Mouse (Mus musculus) spleen, postnatal 14 days (tissue): ENCODE measurements around the gene St5.

Experiments
- DNase-seq, 2 experiments: peaks; one replicate each; pipeline ENCODE4 v3.0.0; 2021 to 2022; ENCODE audit warnings: low spot score in 2 of 2

The St5 gene

GRCm38 (mm10) chr7:109702721-109703120 is 684 bp downstream of the St5 start:
- no peak for DNase-seq

- no peak for DNase-seq
Observed at GRCm38 (mm10) chr7:109700213-109700612, 3.2 kb downstream of the St5 start.

- DNase-seq = no peak
Observed at GRCm38 (mm10) chr7:109695339-109695726, 8.1 kb downstream of the St5 start.

- DNase-seq = no peak
Observed at GRCm38 (mm10) chr7:109694576-109695338, 8.6 kb downstream of the St5 start.

- no peak for DNase-seq
Observed at GRCm38 (mm10) chr7:109690961-109691360, 12.4 kb downstream of the St5 start.

GRCm38 (mm10) chr7:109690101-109690500 is 13.3 kb downstream of the St5 start:
- DNase-seq = no peak

GRCm38 (mm10) chr7:109686585-109687128 is 16.7 kb downstream of the St5 start:
- no peak for DNase-seq

GRCm38 (mm10) chr7:109680879-109681278 is 22.5 kb downstream of the St5 start:
- no peak for DNase-seq

- DNase-seq = no peak
Observed at GRCm38 (mm10) chr7:109680284-109680683, 23.1 kb downstream of the St5 start.

- no peak for DNase-seq
Observed at GRCm38 (mm10) chr7:109674944-109675628, 28.3 kb downstream of the St5 start.

- peak in 1 of 2 experiments; percentile 1 for DNase-seq
Observed at GRCm38 (mm10) chr7:109671581-109672471, 31.6 kb downstream of the St5 start.

- DNase-seq = no peak
Observed at GRCm38 (mm10) chr7:109669426-109670170, 33.8 kb downstream of the St5 start.

GRCm38 (mm10) chr7:109666664-109667063 is 36.7 kb downstream of the St5 start:
- no peak for DNase-seq

- DNase-seq = no peak
Observed at GRCm38 (mm10) chr7:109662626-109663025, 40.8 kb downstream of the St5 start.

GRCm38 (mm10) chr7:109659278-109659677 is 44.1 kb downstream of the St5 start:
- no peak for DNase-seq

GRCm38 (mm10) chr7:109657884-109658283 is 45.5 kb downstream of the St5 start:
- no peak for DNase-seq

- no peak for DNase-seq
Observed at GRCm38 (mm10) chr7:109654871-109655270, 48.5 kb downstream of the St5 start.

GRCm38 (mm10) chr7:109648812-109649594 is 54.4 kb downstream of the St5 start:
- DNase-seq = no peak

- DNase-seq = no peak
Observed at GRCm38 (mm10) chr7:109646574-109646973, 56.8 kb downstream of the St5 start.

GRCm38 (mm10) chr7:109643305-109643994 is 60.0 kb downstream of the St5 start:
- no peak for DNase-seq
